Mouse (Mus musculus) adrenal gland, postnatal 36 days (tissue): ENCODE results near the gene Hoxa13. TPM values are rescaled to one million over a fixed set of nuclear protein-coding genes. Genes with fewer than 3 reads are reported as not detected.

Experiments
- DNase-seq, 2 experiments: peaks; one replicate each; pipeline ENCODE4 v3.0.0; 2021; ENCODE audit warnings: mixed read lengths in 1 of 2
- total RNA-seq, 2 experiments: library from RNA; stranded (reverse); gene quantifications; 2 replicates each; pipeline ENCODE4 v1.2.3; 2021

Hoxa13 gene
- total RNA-seq, 2 experiments from 2014 or later = not detected

DNA sequence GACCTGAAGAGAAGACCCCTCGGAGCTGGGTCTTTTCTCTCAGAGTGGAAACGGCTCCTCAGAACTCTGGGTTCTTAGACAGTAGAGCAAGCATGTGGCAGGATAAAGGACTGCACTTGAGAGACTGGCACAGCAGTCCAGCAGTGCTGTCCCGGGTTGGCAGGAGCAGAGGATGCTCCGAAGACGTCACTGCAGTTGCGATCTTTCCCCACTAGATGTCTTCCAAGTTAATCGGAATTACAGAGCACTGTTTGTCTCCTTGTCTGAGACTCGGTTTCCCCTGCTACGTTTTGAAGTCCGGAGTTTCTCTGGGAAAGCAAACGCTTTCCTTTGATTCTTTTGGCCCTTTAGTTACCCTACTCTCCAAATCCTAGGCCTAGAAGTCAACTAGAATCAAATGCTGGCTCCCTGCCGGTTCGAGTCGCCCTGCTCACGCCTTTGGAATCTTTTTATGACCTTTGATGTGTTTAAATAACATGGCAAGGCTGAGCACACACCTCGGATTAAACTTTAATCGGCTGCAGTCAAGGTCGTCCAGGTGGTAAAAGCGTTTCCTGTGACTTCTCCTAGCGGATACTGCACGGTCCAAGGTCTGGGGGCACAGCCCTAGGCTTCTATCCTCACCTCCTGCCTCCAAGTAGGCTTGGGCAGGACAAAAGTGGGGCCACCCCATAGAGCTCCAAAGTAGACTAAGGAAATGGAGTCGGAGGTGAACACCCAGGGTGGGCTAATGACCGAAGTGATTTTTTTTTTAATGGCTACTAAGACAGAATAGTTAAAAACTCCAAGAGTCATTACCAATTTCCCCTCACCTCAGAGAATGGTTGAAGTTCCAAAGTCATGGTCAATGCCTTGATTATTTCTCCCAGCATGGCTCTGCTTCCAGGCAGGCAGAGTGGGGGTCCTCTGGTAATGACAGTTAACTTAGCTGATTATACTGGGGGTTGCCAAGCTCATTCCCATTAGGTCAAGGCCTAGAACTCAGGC lies 10.1 kb upstream of the Hoxa13 start:
- DNase-seq = peak; percentile 68 to 71

DNA sequence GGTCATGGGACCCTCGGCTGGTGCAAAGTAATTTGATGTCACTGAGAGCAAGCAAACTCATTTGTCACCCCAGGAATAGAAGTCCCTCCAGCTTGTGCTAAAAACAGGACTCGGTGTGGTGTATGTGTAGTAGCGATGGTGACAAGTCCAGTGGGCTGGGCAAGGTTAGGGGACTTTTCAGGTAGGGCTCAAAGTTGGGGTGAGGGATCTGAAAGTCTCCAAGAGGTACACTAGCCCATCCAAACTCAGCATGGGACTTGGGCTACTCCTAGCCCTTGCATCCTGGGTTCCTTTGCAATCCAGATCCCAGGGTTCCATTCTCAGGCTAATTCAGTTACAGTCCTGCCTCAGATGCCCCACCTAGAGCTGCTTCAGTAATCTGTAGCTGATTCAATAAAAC lies 8.1 kb upstream of the Hoxa13 start:
- DNase-seq = no peak

DNA sequence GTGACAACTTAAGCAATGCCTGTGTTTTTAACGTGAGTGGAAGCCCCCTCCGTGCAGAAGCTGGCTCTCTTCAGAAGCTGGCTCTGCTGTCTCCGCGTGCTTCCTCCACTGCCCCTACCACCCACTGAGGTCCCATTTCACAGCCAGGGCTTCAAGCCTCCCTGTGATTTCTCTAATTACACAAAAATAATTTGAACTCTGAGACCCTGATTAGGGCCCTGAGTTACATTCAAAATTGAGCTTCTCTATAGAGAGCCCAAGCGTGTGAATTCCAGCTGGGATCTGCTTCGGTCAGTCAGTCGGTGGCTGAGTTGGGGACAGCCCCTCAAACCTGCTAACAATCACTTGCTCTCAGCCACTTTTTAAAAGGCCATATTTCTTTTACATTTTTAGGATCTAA lies 7.7 kb upstream of the Hoxa13 start:
- no peak for DNase-seq

DNA sequence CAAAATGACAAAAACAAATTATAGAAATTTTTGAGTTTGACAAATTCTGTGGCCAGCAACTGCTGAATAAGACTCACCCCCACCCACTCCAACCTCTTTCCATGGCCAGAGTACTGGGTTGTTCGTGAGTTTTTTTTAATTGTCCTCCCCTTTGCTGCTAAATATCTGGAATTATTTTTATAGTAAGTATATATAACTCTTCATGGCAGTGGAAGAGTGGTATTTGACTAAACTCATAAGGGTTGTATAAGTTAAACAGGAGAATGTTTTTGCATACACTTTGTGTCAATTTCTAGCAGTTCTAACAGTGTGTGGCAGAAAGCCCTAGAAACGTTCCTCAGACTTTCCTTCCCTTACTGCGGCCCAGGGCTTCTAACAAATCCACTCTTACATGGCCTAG lies 7.0 kb upstream of the Hoxa13 start:
- DNase-seq = no peak

DNA sequence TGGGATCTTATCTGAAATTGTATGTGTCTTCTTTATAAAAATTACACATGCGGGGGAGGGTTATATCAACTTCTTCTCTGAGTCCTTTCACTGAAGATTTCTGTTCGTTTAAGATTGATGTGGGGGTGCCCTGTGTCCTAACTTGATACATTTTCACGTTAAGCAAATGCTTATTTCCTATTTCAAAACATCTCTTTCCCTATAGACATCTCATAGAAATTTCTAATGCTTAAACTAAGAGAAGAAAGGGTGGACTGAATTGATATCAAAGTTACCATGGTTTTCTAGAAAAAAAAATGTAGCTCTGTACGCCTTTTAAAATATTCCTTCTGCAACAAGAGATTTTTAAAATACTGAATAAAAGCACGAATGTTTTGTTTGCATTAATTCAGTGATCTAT lies 6.5 kb upstream of the Hoxa13 start:
- DNase-seq = no peak

DNA sequence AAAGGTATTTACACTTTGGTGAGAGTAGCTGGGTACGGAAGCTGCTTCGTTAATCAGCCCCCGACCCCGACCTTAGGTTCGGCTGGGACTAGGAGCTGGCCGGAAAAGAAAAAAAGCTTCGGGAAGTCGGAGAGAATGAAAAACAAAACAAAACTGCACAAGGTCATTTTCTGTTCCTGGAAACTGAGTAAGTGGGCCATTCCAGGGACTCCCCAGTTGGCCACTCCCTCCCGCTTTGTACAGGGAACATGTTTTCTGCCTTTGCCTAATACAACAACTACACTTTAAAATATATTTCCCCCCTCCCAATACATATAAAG lies 5.9 kb upstream of the Hoxa13 start:
- no peak for DNase-seq

DNA sequence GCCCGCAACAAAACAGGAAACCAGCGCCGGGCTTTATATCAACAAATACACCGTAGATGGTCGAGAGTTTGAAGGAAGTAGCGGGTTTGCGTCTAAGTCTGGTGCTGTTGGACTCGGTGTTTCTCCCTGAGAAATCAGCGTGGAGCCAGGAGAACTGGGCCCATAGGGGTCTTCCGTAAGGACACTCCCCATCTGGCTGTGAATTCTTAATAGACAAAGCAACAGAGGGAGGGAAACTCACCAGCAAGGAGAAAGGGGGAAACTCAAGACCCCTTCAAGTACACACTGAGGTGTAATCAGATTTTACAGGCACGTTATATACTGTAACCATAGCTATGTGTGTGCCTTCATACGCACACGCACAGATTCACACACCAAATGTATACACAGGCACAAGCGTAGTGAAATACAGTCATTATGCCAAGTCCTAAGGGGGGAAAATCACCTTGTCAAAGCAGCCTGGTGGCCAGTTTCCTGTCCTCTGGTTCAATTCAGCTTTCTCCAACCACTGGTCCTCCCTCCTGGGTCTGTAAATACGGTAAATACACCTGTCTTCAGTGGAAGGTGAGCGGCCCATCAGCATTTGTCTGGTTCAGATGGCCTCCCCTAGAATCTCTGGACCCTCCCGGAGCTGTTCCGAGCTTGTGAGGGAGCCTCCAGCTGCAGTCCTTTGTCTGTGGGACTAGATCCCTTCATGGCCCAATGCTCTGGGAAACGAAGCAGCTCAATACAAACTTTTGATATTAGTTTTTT lies 5.4 kb upstream of the Hoxa13 start:
- no peak for DNase-seq

DNA sequence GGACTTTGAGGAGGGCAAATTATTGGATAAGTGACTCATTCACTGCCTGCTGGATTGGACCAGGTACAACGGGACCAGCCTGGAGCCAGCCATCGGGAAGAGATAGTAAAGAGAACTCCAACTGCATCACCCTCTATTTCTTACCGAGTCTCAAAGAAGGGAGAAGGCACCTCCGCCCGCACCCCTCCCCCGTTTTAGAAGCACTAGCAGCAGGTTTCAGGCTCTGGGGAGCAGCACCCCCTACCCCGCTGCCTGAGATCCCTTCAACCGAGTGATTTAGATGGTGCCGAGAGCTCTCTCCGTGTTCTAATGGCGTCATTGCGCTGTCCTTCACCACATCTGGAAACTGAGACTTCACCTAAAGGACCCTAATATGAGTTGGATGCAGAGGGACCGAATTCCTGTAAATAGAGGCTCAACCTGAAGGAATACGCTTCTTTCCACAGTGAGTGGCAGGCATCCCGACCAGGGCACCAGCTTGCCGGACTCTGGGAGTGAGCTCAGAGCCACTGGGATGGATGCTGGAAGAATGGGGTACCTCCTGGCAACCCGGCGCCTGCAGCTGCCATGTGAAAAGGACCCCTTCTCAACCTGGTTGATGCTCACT lies 4.7 kb upstream of the Hoxa13 start:
- no peak for DNase-seq

DNA sequence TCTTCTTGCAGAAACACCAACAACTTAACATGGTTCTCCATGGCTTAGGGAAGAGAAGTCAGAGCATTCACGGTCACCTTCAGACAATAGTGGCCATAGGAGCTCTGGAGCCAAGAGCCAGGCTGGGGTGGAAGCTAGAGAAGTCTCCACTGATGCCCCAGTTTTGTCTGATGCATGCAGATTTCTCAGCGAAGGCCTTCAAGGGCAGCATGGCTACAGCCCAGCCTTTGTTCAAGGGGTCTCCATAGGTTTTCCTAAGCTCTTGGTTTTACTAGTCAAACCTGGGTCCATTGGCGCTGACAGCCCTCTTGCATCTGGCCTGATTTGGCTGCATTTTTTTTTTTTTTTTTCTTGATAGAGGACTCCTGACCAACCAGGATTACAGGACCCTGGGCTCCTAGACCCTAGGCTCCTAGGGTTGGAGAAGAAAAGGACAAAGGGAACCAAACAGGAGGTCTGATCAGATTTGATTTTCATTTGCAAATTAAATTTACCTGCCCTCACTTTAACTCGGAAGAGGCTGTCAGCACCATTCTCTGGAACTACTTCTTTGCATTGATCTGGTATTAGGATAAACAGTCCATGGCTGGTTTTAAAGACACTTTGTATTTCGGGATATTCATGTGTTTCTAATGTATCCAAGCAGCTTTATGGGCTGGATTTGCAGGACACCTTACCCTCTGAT lies 3.6 kb upstream of the Hoxa13 start:
- DNase-seq = no peak

DNA sequence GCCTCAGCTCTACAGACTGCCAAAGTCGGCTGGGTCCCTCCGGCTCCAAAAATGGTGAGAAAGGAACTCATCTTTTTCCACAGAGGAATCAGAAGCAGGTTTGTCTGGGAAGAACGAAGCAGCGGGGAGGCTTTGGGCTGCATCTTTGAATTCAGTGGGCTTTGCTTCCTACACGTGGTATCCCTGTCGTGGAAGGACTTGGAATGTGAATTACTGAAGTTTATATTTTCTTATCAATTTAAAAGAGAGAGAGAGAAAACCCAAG lies 2.6 kb upstream of the Hoxa13 start:
- DNase-seq = no peak

DNA sequence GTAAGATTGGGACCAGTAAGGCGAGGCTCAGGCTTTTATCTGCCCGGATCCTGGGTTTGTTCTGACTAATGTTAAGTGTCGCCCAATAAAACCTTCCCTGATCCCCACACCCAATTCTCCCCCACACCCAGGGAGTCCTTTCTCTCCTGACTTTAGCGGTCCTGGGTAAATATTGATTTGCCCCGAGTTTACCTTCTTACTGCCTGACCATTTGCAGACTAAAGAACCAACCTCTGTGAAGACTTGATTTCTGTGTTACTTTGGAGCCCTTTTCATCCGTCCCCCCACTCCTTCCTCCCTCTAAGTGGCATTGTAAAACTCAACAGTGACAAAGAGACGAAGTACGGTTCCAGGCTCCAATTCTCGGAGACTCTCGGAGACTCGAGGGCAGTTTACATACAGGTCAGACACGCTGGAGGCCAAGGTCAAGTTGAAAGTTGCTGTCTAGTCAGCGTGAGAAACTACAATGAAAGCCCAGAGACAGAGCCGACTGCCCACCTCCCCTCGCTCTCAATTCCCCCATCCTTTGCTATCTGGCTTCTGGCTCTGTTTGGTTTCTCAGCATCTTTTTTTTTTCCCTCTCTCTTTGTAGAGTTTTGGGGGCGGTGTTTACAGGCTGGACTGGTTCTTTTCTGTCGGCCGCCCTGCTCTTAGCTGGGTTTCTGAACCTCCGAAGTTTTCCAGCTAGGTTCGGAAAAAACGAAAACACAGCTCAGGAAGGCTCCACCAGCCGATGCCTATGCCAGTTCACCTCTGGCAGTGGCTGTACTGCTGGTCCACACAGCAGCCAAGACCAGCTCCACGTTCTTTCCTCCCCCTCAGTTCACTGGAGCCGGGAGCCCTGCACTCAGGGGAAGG lies 2.0 kb upstream of the Hoxa13 start:
- no peak for DNase-seq

DNA sequence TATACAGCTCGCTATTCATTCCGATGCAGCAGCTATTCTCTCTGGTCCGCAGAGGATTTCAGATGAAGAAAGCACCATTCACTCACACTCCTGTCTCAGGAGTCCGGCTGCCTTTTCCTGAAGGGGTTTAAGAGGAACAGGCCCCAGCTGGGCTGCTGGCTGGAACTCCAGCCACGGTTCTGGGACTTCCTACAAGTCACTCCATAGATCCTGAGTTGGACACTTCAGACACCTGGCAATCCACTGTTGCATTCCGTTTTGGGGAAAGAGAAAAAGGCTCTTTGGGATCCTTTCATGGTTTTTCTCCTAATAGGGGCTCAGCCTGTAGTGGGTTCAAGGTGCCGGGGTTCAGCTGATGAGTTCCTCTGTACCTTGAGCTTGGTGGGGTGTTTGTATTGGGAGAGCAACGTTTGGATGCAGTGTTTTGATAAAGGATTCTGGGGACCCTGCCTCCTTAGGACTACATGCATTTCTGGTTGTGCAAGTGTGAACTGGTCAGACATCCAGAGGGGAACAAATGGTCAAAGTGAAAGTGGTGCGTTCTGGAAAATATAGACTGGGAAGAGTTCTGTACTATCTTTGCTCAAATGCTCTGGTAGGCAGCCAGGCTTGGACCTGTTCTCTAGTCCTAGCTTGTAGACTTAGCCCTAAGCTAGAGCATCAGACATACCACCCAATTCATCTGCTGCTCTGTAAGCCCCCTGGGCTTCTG lies 1.2 kb upstream of the Hoxa13 start:
- DNase-seq = no peak

DNA sequence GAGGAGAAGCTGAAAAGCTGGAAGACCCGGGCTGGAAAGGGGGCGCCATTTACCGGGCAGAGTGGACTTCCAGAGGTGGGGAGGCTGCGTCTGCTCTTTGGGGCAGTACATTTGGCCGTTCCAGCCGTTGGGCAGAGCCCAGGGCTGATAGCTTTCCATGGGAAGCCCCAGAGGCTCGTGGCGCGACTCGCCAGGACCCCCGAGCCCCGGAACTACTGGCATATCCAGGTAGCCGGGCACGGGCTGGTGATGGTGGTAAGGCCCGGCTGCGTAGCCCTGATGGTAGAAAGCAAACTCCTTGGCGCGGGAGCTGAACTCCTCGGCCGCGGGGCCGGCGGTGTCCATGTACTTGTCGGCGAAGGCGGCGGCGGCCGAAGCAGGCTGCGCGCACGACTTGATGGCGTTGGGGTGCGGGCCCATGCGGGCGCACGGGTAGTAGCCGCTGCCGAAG lies 844 bp downstream of the Hoxa13 start:
- no peak for DNase-seq

DNA sequence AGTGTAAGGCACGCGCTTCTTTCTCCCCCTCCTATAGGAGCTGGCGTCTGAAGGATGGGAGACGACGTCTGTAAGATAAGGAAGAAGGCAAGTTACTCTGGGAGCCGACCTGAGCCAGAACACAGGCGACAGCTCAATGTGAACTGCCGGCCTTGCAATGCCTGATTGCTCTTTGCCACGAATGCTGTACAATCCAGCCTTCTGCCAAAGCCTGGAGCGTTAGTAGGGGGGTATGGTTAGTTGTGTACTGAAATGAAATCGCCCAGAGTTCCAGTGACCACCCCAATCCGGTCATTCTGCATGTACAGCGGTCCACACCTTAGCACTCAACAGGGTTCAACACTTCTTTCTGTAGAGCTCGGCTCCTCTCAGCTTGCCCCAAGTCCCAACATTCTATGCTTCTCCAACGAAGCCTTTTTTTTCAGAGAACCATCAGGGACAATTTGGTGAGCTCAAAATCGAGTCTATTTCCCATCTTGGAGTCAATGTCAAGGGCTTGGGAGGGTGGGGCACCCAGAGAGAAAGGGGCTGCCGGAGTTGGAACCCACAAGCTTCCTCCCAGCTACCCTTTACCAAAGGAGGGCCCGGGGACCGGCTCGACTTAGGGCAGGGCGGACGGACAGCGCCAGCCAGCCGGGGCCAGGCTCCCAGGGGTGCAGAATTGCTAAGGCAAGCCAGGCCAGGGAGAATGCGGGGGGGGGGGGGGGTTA lies 1.4 kb downstream of the Hoxa13 start:
- no peak for DNase-seq

DNA sequence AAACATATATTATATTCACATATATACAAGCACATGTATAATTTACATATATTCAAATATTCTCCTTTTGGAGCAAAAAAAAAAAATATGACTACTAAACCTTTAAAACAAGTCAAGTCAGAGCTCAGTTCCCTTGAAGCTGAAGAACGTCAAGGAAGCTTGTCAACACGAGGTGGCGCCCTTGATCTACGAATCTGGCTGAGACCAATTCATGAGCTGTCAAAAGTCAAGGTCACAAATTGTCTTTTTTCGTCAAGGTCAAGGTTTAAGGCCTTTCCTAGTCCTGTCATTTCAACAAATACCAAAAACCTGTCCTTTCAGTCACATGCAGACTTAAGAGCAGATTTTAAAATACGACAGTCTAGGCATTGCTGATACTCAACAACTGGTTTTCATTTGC lies 3.7 kb downstream of the Hoxa13 start:
- peak; percentile 79 to 80 for DNase-seq

DNA sequence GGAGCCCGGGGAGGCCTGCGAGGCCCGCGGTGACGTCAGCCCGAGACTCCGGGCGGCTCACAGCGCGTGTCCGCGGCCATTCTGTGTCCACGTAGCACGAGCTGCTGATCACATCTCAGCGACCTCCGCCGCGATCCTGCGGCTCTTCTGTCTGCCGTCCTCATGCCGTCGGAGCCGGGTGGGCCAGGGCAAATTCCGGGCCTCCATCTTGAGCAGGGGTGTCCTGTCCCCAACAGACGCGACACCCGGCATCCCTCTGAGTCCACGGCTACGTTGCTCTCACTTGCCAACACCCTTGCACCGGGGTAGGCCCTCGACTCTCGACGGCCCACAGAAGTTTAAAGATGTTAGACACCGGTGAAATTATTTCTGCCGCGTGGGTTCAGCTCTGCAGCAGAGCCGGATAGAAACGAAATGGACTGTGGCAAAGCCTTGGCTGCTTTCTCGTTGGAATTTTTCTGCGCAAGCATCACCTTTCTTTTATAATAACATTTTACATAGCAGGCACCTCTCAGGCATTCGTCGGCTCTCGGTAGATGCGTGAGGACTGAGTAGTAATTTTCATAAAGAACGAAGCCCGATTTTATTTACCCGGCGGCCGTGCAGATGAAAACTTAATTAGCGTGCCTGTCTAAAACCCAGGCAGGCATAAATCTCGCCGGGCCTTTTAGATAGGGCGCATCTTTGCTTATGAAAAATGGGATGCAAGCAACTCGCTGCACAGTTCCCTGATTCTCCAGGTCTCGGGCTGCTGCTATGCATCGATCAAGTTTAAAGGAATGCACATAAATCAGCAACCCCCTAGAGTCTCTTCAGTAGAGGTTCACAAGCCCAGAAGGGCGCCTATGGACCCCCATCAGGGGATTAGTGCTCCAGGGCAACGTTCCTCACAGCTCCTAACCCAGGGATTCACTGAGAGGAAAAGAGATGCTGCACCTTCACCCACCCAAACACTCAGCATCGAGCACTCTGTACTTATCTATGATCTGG lies 6.9 kb downstream of the Hoxa13 start:
- no peak for DNase-seq

DNA sequence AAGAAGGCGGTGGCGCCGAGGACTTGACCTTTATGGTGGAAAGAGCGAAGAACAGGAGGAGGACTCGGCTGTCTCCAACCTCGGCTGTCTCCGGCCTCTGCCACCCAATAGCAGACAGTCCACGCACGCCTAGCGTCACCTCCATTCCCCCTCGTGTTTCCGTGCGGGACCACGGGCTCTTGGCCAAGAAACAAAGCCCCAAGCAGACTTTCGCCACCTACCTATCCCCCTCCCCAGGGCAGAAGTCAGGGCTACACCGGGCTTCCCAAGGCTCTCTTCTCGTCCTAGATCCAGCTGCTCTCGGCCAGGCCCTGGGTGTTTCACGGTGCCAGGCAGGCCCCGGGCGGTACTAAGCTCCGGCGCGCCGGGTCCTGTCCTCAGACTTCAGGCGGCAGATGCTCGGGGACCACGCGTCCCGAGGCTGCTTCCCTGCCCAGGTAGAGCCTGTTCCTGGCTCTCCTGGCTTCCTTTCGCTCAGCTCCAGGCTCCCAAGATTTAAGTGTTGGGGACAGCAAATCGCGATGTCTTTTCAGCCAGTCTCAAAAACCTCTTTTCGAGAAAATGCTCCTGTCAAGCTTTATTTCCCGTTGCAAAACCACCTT lies 7.8 kb downstream of the Hoxa13 start:
- no peak for DNase-seq

DNA sequence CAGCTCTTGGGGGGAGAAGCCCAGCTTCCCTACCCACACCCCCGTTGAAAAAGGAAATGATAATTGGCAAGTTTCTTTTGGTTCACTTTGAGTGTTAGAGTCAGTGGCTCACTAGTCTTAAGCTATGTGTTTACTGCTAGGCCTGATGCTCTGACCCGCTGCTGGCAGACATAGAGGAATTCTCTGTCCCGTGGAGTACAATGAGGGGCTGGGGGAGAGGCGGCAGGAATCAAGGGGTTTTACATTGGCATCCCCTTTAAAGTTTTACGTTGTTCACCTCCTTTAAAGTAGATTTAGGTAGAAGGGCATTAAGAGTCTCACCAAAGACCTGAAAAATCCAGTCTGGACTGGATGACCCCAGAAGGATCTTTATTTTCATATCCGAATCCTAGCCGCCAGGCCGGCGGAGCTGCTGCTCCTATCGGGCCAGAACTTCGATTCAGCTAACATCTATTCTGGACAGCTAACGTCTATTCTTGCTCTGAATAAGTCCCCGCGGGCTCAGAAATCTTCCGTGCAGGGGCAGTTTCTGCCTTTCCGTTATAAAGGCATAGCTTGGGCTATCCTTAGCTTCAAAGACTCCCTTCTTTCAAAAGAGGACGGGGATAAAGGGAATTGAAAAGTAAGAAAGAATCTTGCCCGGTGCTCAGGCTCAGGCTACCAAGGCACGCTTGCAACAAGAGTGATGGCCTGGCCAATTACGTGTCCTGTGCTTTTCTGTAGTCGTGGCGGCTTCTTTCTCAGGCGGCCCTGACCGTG lies 8.5 kb downstream of the Hoxa13 start:
- DNase-seq = no peak
